ENCODE assay signal across 9 mouse cellular contexts in genomic region chr13:63980012-63980691, GRCm38 (mm10).
A peak's percentile ranks its signal among the peaks of the same experiment; 100 is the strongest.
DNase-seq lines count a peak whose midpoint lies in the region; ATAC-seq lines count a peak whose summit lies in the region.
"Had no signal": no experiment of that assay in that cellular context is flagged by ENCODE, and none has a peak within 500 bp of the region (broad histone marks: within the 10 kb centered on the region; RNA-seq: fewer than 3 reads in every experiment).

No protein-coding gene starts in this region.

- H3K9ac ChIP-seq in forebrain, embryonic 16.5 days (replicated peaks; ENCODE audit: low read depth, low read length) = no peak overlapping the region
- H3K9ac ChIP-seq: heart, embryonic 15.5 days had no signal

- peak; percentile 55 for ATAC-seq in forebrain, embryonic 16.5 days

- DNase-seq in testis, postnatal 14 days (ENCODE audit: low spot score) = peak; percentile 44
- DNase-seq in testis, postnatal 10 days (ENCODE audit: low spot score) = no peak
- peak; percentile 54 for DNase-seq in mesoderm, embryonic 11.5 days (ENCODE audit: low read depth, low spot score)
- no peak for DNase-seq in adrenal gland, postnatal 4 days (ENCODE audit: low spot score in 2 of 2)
- no peak for DNase-seq in heart, postnatal 4 days
- no peak for DNase-seq in frontal cortex, postnatal 10 days (ENCODE audit: low spot score in 2 of 2)
- no peak for DNase-seq in layer of hippocampus, postnatal 10 days (ENCODE audit: low spot score in 2 of 2)

- no peaks in the 10 kb centered on the region for H3K9me3 ChIP-seq in forebrain, embryonic 16.5 days (ENCODE audit: control insufficient read depth, low read length)
- H3K9me3 ChIP-seq: heart, embryonic 15.5 days had no signal

- H3K36me3 ChIP-seq in forebrain, embryonic 16.5 days (ENCODE audit: control insufficient read depth, insufficient read depth) = no peaks in the 10 kb centered on the region
- H3K36me3 ChIP-seq: heart, embryonic 15.5 days had no signal

- no peak overlapping the region for H3K4me3 ChIP-seq in forebrain, embryonic 16.5 days (replicated peaks; ENCODE audit: low read length)
- H3K4me3 ChIP-seq: heart, embryonic 15.5 days had no signal

- H3K27ac ChIP-seq in forebrain, embryonic 16.5 days (ENCODE audit: low read length) = no peak overlapping the region
- H3K27ac ChIP-seq: heart, embryonic 15.5 days had no signal

- 3% methylated on average over 7 of the region's 7 CpGs for WGBS in forebrain, embryonic 16.5 days

- H3K27me3 ChIP-seq in forebrain, embryonic 16.5 days (replicated peaks; ENCODE audit: control insufficient read depth, insufficient read depth, low read length) = peaks cover 58% of the 10 kb centered on the region

- peaks cover 3% of the 10 kb centered on the region; the same call in 1 of the 2 replicates for H3K4me1 ChIP-seq in forebrain, embryonic 16.5 days (replicated peaks; ENCODE audit: control insufficient read depth, insufficient read depth, low read length)

- no peak overlapping the region for H3K4me2 ChIP-seq in forebrain, embryonic 16.5 days (ENCODE audit: low read length)
- H3K4me2 ChIP-seq: heart, embryonic 15.5 days had no signal

Comparison
In these comparisons a context has a peak if more than half of its experiments do, and no peak if none do; other contexts are left out.
1. DNase-seq: peak in testis, postnatal 14 days (single experiment) and mesoderm, embryonic 11.5 days (single experiment); none in testis, postnatal 10 days (single experiment), adrenal gland, postnatal 4 days (0 of 2), heart, postnatal 4 days (single experiment), frontal cortex, postnatal 10 days (0 of 2) and layer of hippocampus, postnatal 10 days (0 of 2).